In genomic region chr7:28831411-28832125, GRCm38 (mm10) we compare ENCODE assay signal across 14 mouse cellular contexts. TPM values are rescaled to one million over a fixed set of nuclear protein-coding genes. Genes with fewer than 3 reads are reported as not detected.
A peak's percentile ranks its signal among the peaks of the same experiment; 100 is the strongest.
DNase-seq lines count a peak whose midpoint lies in the region; ATAC-seq and TF ChIP-seq lines count a peak whose summit lies in the region.
"Had no signal": no experiment of that assay in that cellular context is flagged by ENCODE, and none has a peak within 500 bp of the region (broad histone marks: within the 10 kb centered on the region; RNA-seq: fewer than 3 reads in every experiment).

No protein-coding gene starts in this region.

- no peak for TF ChIP-seq CTCF in spleen, adult 2 months (IDR thresholded peaks at IDR 0.05; ENCODE audit: extremely low read depth, insufficient read depth, insufficient read length, insufficient replicate concordance)

- no peak overlapping the region for H3K9ac ChIP-seq in liver, embryonic 16.5 days (ENCODE audit: low read depth, low read length)
- H3K9ac ChIP-seq: hindbrain, embryonic 15.5 days; lung, embryonic 15.5 days; neural tube, embryonic 13.5 days had no signal

- no peaks in the 10 kb centered on the region for H3K27me3 ChIP-seq in spleen, adult 2 months (ENCODE audit: control insufficient read depth, insufficient read depth, low read length)
- H3K27me3 ChIP-seq in liver, embryonic 16.5 days (ENCODE audit: control insufficient read depth, insufficient read depth, low read depth, low read length), result no peaks in the 10 kb centered on the region
- H3K27me3 ChIP-seq: hindbrain, embryonic 15.5 days; lung, embryonic 15.5 days; neural tube, embryonic 13.5 days had no signal

- no peaks in the 10 kb centered on the region for H3K9me3 ChIP-seq in liver, embryonic 16.5 days (replicated peaks; ENCODE audit: control insufficient read depth, low read length)
- H3K9me3 ChIP-seq: hindbrain, embryonic 15.5 days; limb, embryonic 10.5 days; lung, embryonic 15.5 days; neural tube, embryonic 13.5 days had no signal

- 91% methylated on average over 17 of the region's 17 CpGs for WGBS in spleen, adult 2 months
- WGBS in liver, embryonic 16.5 days (ENCODE audit: insufficient replicate concordance), result 63% methylated on average over 17 of the region's 17 CpGs

- no peak overlapping the region for H3K4me3 ChIP-seq in spleen, adult 2 months (ENCODE audit: extremely low read depth, insufficient read depth, insufficient read length)
- H3K4me3 ChIP-seq in liver, embryonic 16.5 days (ENCODE audit: low read depth, low read length), result no peak overlapping the region
- H3K4me3 ChIP-seq: hindbrain, embryonic 15.5 days; limb, embryonic 10.5 days; lung, embryonic 15.5 days; neural tube, embryonic 13.5 days had no signal

- no peak for DNase-seq in spleen, adult 2 months (ENCODE audit: low read depth in 1 of 2, low spot score in 2 of 2)
- DNase-seq in spleen, postnatal 14 days (ENCODE audit: low spot score in 2 of 2), result no peak
- DNase-seq in cerebellum, adult 9-10 months, result no peak
- no peak for DNase-seq in ovary, adult 18-20 months (ENCODE audit: low spot score)
- DNase-seq: cerebellum, adult 11-12 months; kidney, adult 9 months; layer of hippocampus, postnatal 36 days had no signal

- TF ChIP-seq POLR2A in spleen, adult 2 months (IDR thresholded peaks at IDR 0.05; ENCODE audit: low read depth, low read length), result no peak

- ATAC-seq in hematopoietic stem cell, adult 5-6 weeks (replicated peaks in 1 of 2; ENCODE audit: insufficient read depth in 1 of 2, low FRiP score in 2 of 2, low TSS enrichment in 1 of 2, low read depth in 1 of 2, poor library complexity in 2 of 2, severe bottlenecking in 2 of 2), result peak; percentile 4 to 14; a peak in 1 of 4 replicates
- peak; percentile 28; the same call in 1 of the 2 replicates for ATAC-seq in liver, embryonic 16.5 days (ENCODE audit: low read depth)
- no peak for ATAC-seq in activated CD4-positive, CD25-positive, alpha-beta regulatory T cell, adult 4 months

- peak overlapping the region; percentile 26; the same call in 1 of the 2 replicates for H3K27ac ChIP-seq in spleen, adult 2 months (ENCODE audit: insufficient read depth, low read length)
- 0 out of 2 replicates have a peak overlapping the region, but pooled peaks have one; percentile 17 for H3K27ac ChIP-seq in liver, embryonic 16.5 days (ENCODE audit: low read length)
- H3K27ac ChIP-seq: hindbrain, embryonic 15.5 days; limb, embryonic 10.5 days; lung, embryonic 15.5 days; neural tube, embryonic 13.5 days had no signal

- no peak overlapping the region for H3K4me2 ChIP-seq in liver, embryonic 16.5 days (ENCODE audit: low read depth, low read length)
- H3K4me2 ChIP-seq: hindbrain, embryonic 15.5 days; lung, embryonic 15.5 days; neural tube, embryonic 13.5 days had no signal

- H3K4me1 ChIP-seq in spleen, adult 2 months (ENCODE audit: control insufficient read depth, insufficient read depth, insufficient read length), result peaks cover 8% of the 10 kb centered on the region; the same call in 1 of the 2 replicates
- peaks cover 16% of the 10 kb centered on the region for H3K4me1 ChIP-seq in liver, embryonic 16.5 days (ENCODE audit: control insufficient read depth, low read depth, low read length)
- H3K4me1 ChIP-seq: hindbrain, embryonic 15.5 days; limb, embryonic 10.5 days; neural tube, embryonic 13.5 days had no signal

- peaks cover 15% of the 10 kb centered on the region for H3K36me3 ChIP-seq in spleen, adult 2 months (ENCODE audit: control insufficient read depth, insufficient read depth, low read length)
- peaks cover 7% of the 10 kb centered on the region for H3K36me3 ChIP-seq in liver, embryonic 16.5 days (ENCODE audit: control insufficient read depth, insufficient read depth)

RNA-seq across cellular contexts. Expression of gene Lgals4, which starts 2.1 kb away (rescaled TPM):
- polyA plus RNA-seq in spleen, adult 2 months (2012; rRNA removed), result 11.6 and 13.3 TPM in 2 replicates
- total RNA-seq in hematopoietic stem cell, adult 5-6 weeks (2017), result 16.7 and 16.8 TPM in 2 replicates
- 6.2 and 22.3 TPM in 2 replicates for polyA plus RNA-seq in liver, embryonic 16.5 days (2015; fragmentation: Nextera tagmentation; extraction: Ambion mirVana)
- polyA plus RNA-seq in activated CD4-positive, CD25-positive, alpha-beta regulatory T cell, adult 4 months (2017; shearing (Covaris generic)), result 10 to 100 TPM; 20.1 to 27.2 TPM

RNA-seq across cellular contexts. Expression of gene Ech1, which starts 6.6 kb away (rescaled TPM):
- polyA plus RNA-seq in spleen, adult 2 months (2012; rRNA removed), result 101 and 108 TPM in 2 replicates
- total RNA-seq in hematopoietic stem cell, adult 5-6 weeks (2017), result 120 and 123 TPM in 2 replicates
- polyA plus RNA-seq in liver, embryonic 16.5 days (2015; fragmentation: Nextera tagmentation; extraction: Ambion mirVana), result 172 and 201 TPM in 2 replicates
- polyA plus RNA-seq in activated CD4-positive, CD25-positive, alpha-beta regulatory T cell, adult 4 months (2017; shearing (Covaris generic)), result 100 to 1,000 TPM; 192 to 199 TPM

RNA-seq across cellular contexts. Expression of gene Hnrnpl, which starts 23.2 kb away (rescaled TPM):
- polyA plus RNA-seq in spleen, adult 2 months (2012; rRNA removed), result 189 and 209 TPM in 2 replicates
- 340 and 427 TPM in 2 replicates for total RNA-seq in hematopoietic stem cell, adult 5-6 weeks (2017)
- polyA plus RNA-seq in liver, embryonic 16.5 days (2015; fragmentation: Nextera tagmentation; extraction: Ambion mirVana), result 69.0 and 80.7 TPM in 2 replicates
- 100 to 1,000 TPM; 153 to 344 TPM for polyA plus RNA-seq in activated CD4-positive, CD25-positive, alpha-beta regulatory T cell, adult 4 months (2017; shearing (Covaris generic))

RNA-seq across cellular contexts. Expression of gene Lgals7, which starts 32.1 kb away (rescaled TPM):
- 0.34 and 0.48 TPM in 2 replicates for polyA plus RNA-seq in spleen, adult 2 months (2012; rRNA removed)
- not detected in 2 replicates for total RNA-seq in hematopoietic stem cell, adult 5-6 weeks (2017)
- polyA plus RNA-seq in liver, embryonic 16.5 days (2015; fragmentation: Nextera tagmentation; extraction: Ambion mirVana), result 0.16 and 0.19 TPM in 2 replicates
- 1 to 10 TPM; 2.5 to 2.8 TPM for polyA plus RNA-seq in activated CD4-positive, CD25-positive, alpha-beta regulatory T cell, adult 4 months (2017; shearing (Covaris generic))
- total RNA-seq: layer of hippocampus, postnatal 36 days had no signal

RNA-seq across cellular contexts. Expression of gene Rinl, which starts 42.8 kb away (rescaled TPM):
- 35.4 and 36.4 TPM in 2 replicates for polyA plus RNA-seq in spleen, adult 2 months (2012; rRNA removed)
- 40.5 and 51.7 TPM in 2 replicates for total RNA-seq in hematopoietic stem cell, adult 5-6 weeks (2017)
- polyA plus RNA-seq in liver, embryonic 16.5 days (2015; fragmentation: Nextera tagmentation; extraction: Ambion mirVana), result 8.1 and 8.7 TPM in 2 replicates
- polyA plus RNA-seq in activated CD4-positive, CD25-positive, alpha-beta regulatory T cell, adult 4 months (2017; shearing (Covaris generic)), result 100 to 1,000 TPM; 199 to 272 TPM
